In the genomic region with DNA sequence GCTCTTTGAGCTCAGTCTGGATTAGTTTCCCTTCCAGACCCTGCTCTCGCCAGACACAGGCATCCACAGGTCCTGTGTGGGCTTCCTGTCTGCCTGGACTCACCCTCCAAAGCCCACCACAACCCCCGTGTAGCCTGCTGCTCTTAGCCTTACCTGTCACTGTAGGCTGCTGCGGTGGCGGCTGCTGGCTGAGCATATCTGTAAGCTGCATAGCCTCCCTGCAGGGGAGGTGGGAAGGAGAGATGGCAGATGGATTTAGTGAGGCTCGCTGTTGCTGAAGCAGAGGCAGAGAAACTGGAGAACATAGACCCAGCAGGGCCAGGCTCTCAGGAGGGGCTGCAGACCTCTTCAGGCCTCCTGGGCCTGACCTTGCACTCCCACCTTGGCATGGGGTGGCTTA, we compare ENCODE assay signal across 15 mouse cellular contexts.
"Had no signal": no experiment of that assay in that cellular context is flagged by ENCODE, and none has a peak within 500 bp of the region (broad histone marks: within the 10 kb centered on the region; RNA-seq: fewer than 3 reads in every experiment).

No protein-coding gene starts in this region.

- H3K9me3 ChIP-seq: liver, embryonic 15.5 days; midbrain, embryonic 10.5 days; neural tube, embryonic 13.5 days had no signal

- ATAC-seq: intestine, postnatal 0 days; lung, postnatal 0 days; midbrain, embryonic 16.5 days had no signal

- H3K27me3 ChIP-seq: neural tube, embryonic 13.5 days had no signal

- DNase-seq: kidney, adult 9 months; kidney, postnatal 36 days; lung, adult 2 months; lung, postnatal 36 days; retina, postnatal 1 day; thymus, postnatal 4 days had no signal

- H3K4me3 ChIP-seq: limb, embryonic 12.5 days; liver, embryonic 15.5 days; midbrain, embryonic 10.5 days; neural tube, embryonic 13.5 days had no signal

- H3K27ac ChIP-seq: kidney, postnatal 0 days; limb, embryonic 12.5 days; liver, embryonic 15.5 days; midbrain, embryonic 10.5 days; neural tube, embryonic 13.5 days had no signal

- H3K9ac ChIP-seq: limb, embryonic 12.5 days; liver, embryonic 15.5 days; neural tube, embryonic 13.5 days had no signal

- H3K4me2 ChIP-seq: limb, embryonic 12.5 days; liver, embryonic 11.5 days; liver, embryonic 15.5 days; neural tube, embryonic 13.5 days had no signal

- H3K36me3 ChIP-seq: limb, embryonic 12.5 days; liver, embryonic 15.5 days; midbrain, embryonic 10.5 days had no signal
